Mouse (Mus musculus) ES-Bruce4 (cell line): Measurements from ENCODE around the gene Pole2. TPM values are rescaled to one million over a fixed set of nuclear protein-coding genes. Genes with fewer than 3 reads are reported as not detected.

Experiments
- H3K27ac ChIP-seq: 2 replicates; pipeline ENCODE4 v1.5.1; 2012; ENCODE audit warnings: low read length, inconsistent platforms; ENCODE audit not compliant: insufficient read depth
- H3K27me3 ChIP-seq: 2 replicates; pipeline ENCODE4 v1.6.1; 2012; ENCODE audit warnings: mild to moderate bottlenecking, low read length, inconsistent platforms; ENCODE audit not compliant: control insufficient read depth, poor library complexity, insufficient read depth, severe bottlenecking
- H3K36me3 ChIP-seq: 2 replicates; pipeline ENCODE4 v1.6.1; 2012; ENCODE audit warnings: inconsistent platforms, mild to moderate bottlenecking, low read length, moderate library complexity; ENCODE audit not compliant: control insufficient read depth, poor library complexity, insufficient read depth, severe bottlenecking
- H3K4me1 ChIP-seq: one replicate; pipeline ENCODE4 v1.8.1; 2011; ENCODE audit warnings: low read length; ENCODE audit not compliant: control insufficient read depth, insufficient read depth
- H3K4me3 ChIP-seq: 2 replicates; pipeline ENCODE4 v1.5.1; 2011; ENCODE audit warnings: low read depth, mild to moderate bottlenecking, low read length
- H3K9ac ChIP-seq: 2 replicates; pipeline ENCODE4 v1.6.1; 2012; ENCODE audit warnings: low read depth, mild to moderate bottlenecking, inconsistent platforms; ENCODE audit not compliant: poor library complexity, severe bottlenecking
- H3K9me3 ChIP-seq: replicated peaks from 2 replicates; pipeline ENCODE4 v1.6.1; 2012; ENCODE audit warnings: mild to moderate bottlenecking, low read length, inconsistent platforms; ENCODE audit not compliant: control insufficient read depth, poor library complexity, insufficient read depth, severe bottlenecking
- CTCF ChIP-seq: IDR thresholded peaks from one replicate; pipeline ENCODE4 v1.8.1; 2011; ENCODE audit warnings: low read depth, low read length
- EP300 ChIP-seq: IDR thresholded peaks from 2 replicates; pipeline ENCODE4 v1.6.1; 2011; ENCODE audit warnings: low read depth, low read length; ENCODE audit not compliant: insufficient read depth
- POLR2A ChIP-seq: IDR thresholded peaks from one replicate; pipeline ENCODE4 v1.8.1; 2011; ENCODE audit warnings: low read length; ENCODE audit not compliant: insufficient read depth
- polyA plus RNA-seq: library from polyadenylated mRNA; stranded (reverse); fragments of >200 nt; gene quantifications from 2 replicates; pipeline ENCODE4 v1.2.4, GENCODE M21; 2011; ENCODE audit warnings: low read depth; ENCODE audit not compliant: missing spikeins, insufficient read depth, insufficient read length

Gene Pole2
- polyA plus RNA-seq, 1 experiment, result 26.6 TPM

DNA sequence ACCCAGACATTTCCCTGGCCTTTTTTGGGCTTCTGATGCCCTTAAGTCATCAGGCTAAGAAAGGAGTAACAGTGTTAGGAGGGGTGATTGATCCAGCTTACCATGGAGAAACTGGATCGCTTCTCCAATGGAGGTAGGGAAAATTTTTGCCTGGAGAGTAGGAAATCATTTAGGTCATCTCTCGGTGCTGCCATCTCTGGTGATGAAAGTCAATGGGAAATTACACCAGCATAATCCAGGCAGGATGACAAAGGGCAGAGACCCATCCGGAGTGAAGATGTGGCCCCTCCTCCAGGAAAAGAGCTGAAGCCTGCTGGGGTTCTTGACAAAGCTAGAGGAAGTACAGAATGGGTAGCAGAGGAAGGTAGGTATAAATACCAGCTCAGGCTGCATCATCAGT is 10.3 kb upstream of the Pole2 start:
- H3K9me3 ChIP-seq, result no peaks in the 10 kb centered on the region
- H3K4me1 ChIP-seq, result no peaks in the 10 kb centered on the region
- H3K4me3 ChIP-seq, result no peak overlapping the region
- no peak for TF ChIP-seq EP300
- TF ChIP-seq CTCF, result no peak
- no peak for TF ChIP-seq POLR2A
- H3K27ac ChIP-seq, result no peak overlapping the region
- H3K9ac ChIP-seq, result no peak overlapping the region
- H3K27me3 ChIP-seq, result no peaks in the 10 kb centered on the region
- no peaks in the 10 kb centered on the region for H3K36me3 ChIP-seq

DNA sequence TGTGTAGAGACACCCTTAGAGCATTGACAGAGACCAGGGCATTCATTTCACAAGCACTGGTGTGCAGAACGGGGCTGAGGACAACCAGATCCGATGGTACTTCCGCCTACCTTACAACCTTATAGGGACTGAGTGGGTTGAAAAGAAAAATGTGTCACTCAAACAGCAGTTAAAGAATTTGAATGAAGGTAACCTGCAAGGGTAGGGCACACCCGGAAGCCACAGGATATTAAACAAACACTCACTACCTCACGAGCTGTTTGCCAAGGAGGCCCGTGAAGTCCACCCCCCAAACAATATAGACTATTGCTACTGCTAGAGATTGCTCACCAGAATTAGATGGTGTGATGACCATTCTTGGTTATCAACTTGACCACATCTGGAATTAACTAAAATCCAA is 7.8 kb upstream of the Pole2 start:
- no peak overlapping the region for H3K9ac ChIP-seq
- no peaks in the 10 kb centered on the region for H3K27me3 ChIP-seq
- H3K4me1 ChIP-seq, result no peaks in the 10 kb centered on the region
- no peak overlapping the region for H3K4me3 ChIP-seq
- H3K36me3 ChIP-seq, result no peaks in the 10 kb centered on the region
- TF ChIP-seq CTCF, result no peak
- no peak for TF ChIP-seq POLR2A
- TF ChIP-seq EP300, result no peak
- no peaks in the 10 kb centered on the region for H3K9me3 ChIP-seq
- H3K27ac ChIP-seq, result no peak overlapping the region

DNA sequence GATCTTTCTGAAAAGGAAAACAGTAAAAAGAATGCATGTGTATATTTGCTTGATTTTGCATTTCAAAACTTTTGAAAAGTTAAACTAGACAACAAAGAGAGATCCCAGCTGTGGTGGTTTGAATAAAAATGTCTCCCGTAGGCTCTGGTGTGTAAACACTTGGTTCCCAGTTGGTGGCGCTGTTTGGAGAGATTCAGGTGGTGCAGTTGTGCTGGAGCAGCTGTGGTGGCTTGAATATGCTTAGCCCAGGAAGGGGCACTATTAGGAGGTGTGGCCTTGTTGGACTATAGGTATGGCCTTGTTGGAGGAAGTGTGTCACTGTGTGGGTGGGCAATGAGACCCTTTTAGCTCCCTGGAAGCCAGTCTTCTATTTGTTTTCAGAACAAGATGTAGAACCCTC is 1.3 kb upstream of the Pole2 start:
- no peaks in the 10 kb centered on the region for H3K27me3 ChIP-seq
- no peaks in the 10 kb centered on the region for H3K9me3 ChIP-seq
- no peak overlapping the region for H3K9ac ChIP-seq
- H3K36me3 ChIP-seq, result 0 out of 2 replicates have a peak, but pooled peaks cover 2% of the 10 kb centered on the region
- TF ChIP-seq CTCF (peak; percentile 68), EP300 (no peak), POLR2A (no peak)
- no peak overlapping the region for H3K4me3 ChIP-seq
- no peak overlapping the region for H3K27ac ChIP-seq
- H3K4me1 ChIP-seq, result no peaks in the 10 kb centered on the region

- no peak overlapping the region for H3K4me3 ChIP-seq
- no peaks in the 10 kb centered on the region for H3K9me3 ChIP-seq
- H3K4me1 ChIP-seq, result no peaks in the 10 kb centered on the region
- TF ChIP-seq EP300, result no peak
- no peak for TF ChIP-seq POLR2A
- TF ChIP-seq CTCF, result no peak
- peaks cover 8% of the 10 kb centered on the region for H3K36me3 ChIP-seq
- no peak overlapping the region for H3K9ac ChIP-seq
- H3K27me3 ChIP-seq, result no peaks in the 10 kb centered on the region
- no peak overlapping the region for H3K27ac ChIP-seq
These were observed 7.2 kb downstream of the Pole2 start for GRCm38 (mm10) chr12:69220613-69221277.

DNA sequence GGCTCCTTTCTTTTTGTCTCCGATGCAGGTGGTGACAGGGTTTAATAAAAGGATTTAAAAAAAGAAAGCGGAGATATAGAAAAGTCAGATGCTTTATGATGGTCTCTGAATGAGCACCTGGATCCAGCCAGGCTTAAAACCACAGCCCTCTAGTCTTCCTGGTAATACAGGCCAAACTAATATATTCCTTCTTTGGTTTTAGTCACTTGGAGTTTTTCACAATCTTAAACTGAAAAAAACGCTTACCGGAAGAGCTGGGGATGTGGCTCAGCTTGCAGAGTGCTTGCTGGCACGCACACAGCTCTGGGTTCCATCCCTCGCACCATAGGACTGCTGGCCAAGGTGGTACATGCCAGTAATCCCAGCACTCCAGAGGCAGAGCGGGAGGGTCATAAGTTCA is 11.4 kb downstream of the Pole2 start:
- no peaks in the 10 kb centered on the region for H3K9me3 ChIP-seq
- no peak overlapping the region for H3K9ac ChIP-seq
- H3K27me3 ChIP-seq, result no peaks in the 10 kb centered on the region
- peaks cover 11% of the 10 kb centered on the region for H3K36me3 ChIP-seq
- no peak overlapping the region for H3K4me3 ChIP-seq
- no peaks in the 10 kb centered on the region for H3K4me1 ChIP-seq
- H3K27ac ChIP-seq, result no peak overlapping the region
- TF ChIP-seq POLR2A (no peak), CTCF (no peak), EP300 (no peak)

DNA sequence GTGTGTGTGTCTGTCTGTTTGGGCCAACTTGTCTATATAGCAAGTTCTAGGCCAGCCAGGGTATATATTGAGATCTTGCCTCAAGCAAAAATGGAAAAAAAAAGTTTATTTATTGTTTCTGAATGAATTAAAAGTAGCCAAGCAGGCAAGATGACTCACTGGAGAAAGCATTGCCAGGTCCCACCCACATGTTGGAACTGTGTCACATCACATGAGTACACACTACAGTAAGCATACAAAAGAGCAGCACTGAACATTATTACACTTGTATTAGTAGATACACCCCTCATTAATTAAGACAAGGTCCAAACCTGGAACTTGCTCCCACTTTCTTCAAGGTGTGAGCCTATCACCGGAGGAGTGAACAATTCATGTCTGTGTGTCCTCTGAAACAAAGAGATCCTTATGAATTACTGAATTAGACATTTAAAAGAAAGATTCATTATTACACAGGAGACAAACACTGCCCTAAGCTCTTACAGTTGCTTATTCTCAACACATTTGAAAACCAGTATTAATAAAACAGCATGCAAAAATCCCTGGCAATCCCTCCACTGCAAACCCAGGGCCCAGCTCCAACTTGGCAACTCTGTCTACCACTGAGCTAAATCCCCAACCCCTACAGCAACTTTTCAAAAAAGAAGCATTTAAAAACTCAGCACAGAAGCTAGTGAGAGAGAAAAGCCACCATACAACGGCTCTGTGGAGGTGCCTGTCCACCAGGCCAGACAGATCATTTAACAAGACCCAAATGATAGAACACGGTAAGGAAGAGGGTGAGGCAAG is 12.8 kb downstream of the Pole2 start:
- no peaks in the 10 kb centered on the region for H3K4me1 ChIP-seq
- peaks cover 11% of the 10 kb centered on the region for H3K36me3 ChIP-seq
- no peaks in the 10 kb centered on the region for H3K27me3 ChIP-seq
- H3K9me3 ChIP-seq, result no peaks in the 10 kb centered on the region
- no peak overlapping the region for H3K9ac ChIP-seq
- H3K27ac ChIP-seq, result no peak overlapping the region
- H3K4me3 ChIP-seq, result no peak overlapping the region
- TF ChIP-seq EP300 (no peak), CTCF (no peak), POLR2A (no peak)
